Mouse (Mus musculus): ENCODE results near the gene Crhr1. TPM values are rescaled to one million over a fixed set of nuclear protein-coding genes. Genes with fewer than 3 reads are reported as not detected.
A peak's percentile ranks its signal among the peaks of the same experiment; 100 is the strongest.

Gene Crhr1
- polyA plus RNA-seq, 1 experiment = not detected

DNA sequence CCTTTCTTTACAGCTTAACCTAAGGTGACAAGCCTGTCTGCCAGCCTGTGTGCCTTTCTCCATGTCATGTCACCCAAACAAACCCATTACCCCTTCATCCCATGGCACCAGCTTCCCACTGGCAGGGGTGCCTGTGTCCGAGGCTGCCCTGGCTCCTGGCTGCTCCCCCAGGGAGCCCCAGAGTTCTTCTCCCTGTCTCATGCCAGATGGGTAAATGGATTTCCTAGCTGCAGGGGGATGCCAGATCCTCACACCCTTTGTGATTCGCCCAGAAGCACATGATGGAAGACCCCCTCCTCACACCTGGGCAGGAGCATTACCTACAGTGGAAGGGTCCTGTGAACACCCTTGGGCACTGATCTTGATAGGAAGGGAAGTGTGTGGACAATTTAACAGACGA lies 23.7 kb downstream of the Crhr1 start:
- Histone ChIP-seq H3K4me3 (ENCODE audit: low read depth, low read length) (no peak overlapping the region), H3K27ac (ENCODE audit: insufficient read depth, low read length) (no peak overlapping the region), H3K27me3 (ENCODE audit: control insufficient read depth, insufficient read depth, low read length, poor library complexity, severe bottlenecking) (no peaks in the 10 kb centered on the region), H3K4me1 (ENCODE audit: control insufficient read depth, insufficient read depth, low read length) (no peaks in the 10 kb centered on the region), H3K9me3 (replicated peaks; ENCODE audit: control insufficient read depth, insufficient read depth, low read length, poor library complexity, severe bottlenecking) (no peaks in the 10 kb centered on the region), H3K36me3 (ENCODE audit: control insufficient read depth, insufficient read depth, low read length, poor library complexity, severe bottlenecking) (no peaks in the 10 kb centered on the region), H3K9ac (ENCODE audit: low read depth, poor library complexity, severe bottlenecking) (no peak overlapping the region)
- TF ChIP-seq POLR2A (IDR thresholded peaks at IDR 0.05; ENCODE audit: insufficient read depth, low read length) = no peak
- no peak for TF ChIP-seq CTCF (IDR thresholded peaks at IDR 0.05; ENCODE audit: low read depth, low read length)
- no peak for TF ChIP-seq EP300 (IDR thresholded peaks at IDR 0.05; ENCODE audit: insufficient read depth, low read depth, low read length)

DNA sequence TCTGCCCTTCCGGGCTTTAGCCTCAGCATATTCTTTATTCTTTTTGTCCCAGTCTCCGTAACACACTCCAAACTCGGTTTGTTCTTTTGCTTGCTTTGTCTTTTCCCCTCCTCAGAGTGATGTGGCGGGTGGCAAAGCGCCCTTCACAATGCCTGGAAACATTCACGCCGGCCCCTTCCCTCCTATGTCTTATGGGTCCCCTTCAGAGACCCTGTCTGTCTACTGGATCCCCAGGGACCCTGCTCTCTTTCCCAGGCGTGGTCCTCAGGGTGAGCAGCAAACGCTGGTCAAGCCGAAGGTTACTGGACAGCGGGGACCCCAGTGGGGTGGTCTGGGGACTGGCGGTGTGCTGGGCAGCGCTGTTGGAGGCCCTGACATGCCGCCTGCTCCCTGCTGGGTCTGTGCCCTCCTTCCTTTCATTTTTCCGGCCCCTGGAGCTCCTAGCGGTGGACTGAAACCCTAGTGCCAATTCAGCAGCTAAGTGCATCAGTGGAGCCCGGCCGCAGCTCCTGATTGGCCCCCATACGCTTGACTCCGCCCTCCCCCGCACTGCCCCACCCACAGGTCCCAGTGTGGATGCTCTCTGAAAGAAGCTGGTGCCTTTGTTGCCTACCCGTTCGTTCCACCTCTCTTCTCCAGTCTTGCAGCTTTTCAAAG lies 25.1 kb downstream of the Crhr1 start:
- no peaks in the 10 kb centered on the region for H3K4me1 ChIP-seq (ENCODE audit: control insufficient read depth, insufficient read depth, low read length)
- peak overlapping the region; percentile 17; the same call in 1 of the 2 replicates for H3K9ac ChIP-seq (ENCODE audit: low read depth, poor library complexity, severe bottlenecking)
- no peaks in the 10 kb centered on the region for H3K27me3 ChIP-seq (ENCODE audit: control insufficient read depth, insufficient read depth, low read length, poor library complexity, severe bottlenecking)
- H3K27ac ChIP-seq (ENCODE audit: insufficient read depth, low read length) = no peak overlapping the region
- H3K36me3 ChIP-seq (ENCODE audit: control insufficient read depth, insufficient read depth, low read length, poor library complexity, severe bottlenecking) = no peaks in the 10 kb centered on the region
- TF ChIP-seq EP300 (IDR thresholded peaks at IDR 0.05; ENCODE audit: insufficient read depth, low read depth, low read length) (no peak), CTCF (IDR thresholded peaks at IDR 0.05; ENCODE audit: low read depth, low read length) (no peak), POLR2A (IDR thresholded peaks at IDR 0.05; ENCODE audit: insufficient read depth, low read length) (no peak)
- H3K9me3 ChIP-seq (replicated peaks; ENCODE audit: control insufficient read depth, insufficient read depth, low read length, poor library complexity, severe bottlenecking) = no peaks in the 10 kb centered on the region
- peak overlapping the region; percentile 49 for H3K4me3 ChIP-seq (ENCODE audit: low read depth, low read length)

DNA sequence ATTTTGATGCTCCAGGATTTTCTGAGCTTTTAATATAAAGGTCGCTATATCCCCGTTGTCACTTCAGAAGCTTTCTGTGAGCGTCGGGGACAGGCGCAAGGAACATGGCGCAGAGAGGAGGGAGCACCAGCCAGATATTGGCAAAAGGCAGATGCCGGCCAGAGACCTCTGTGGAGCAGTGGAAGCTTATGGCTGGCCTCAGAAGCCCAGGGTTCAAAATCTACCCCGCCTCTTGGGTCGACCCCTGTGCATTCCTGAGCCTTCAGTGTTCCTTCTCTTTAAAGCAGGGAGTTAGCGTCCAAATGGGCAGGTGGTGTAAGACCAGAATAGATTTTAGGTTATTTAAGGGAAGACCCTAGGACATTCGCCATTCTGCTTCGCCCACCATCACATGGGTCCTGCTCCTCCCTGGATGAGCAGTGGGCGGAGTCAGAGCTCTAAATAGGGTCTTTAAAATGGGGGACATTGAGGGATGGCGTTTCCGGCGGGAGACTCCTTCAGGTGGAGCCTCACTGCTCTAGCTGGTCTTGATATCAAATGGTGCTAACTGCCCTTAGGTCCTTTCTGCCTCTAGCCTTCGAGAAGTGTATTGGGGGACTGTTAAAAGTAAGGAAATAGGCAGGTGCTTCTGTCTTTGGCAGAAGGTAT lies 25.7 kb downstream of the Crhr1 start:
- H3K9me3 ChIP-seq (replicated peaks; ENCODE audit: control insufficient read depth, insufficient read depth, low read length, poor library complexity, severe bottlenecking) = no peaks in the 10 kb centered on the region
- no peaks in the 10 kb centered on the region for H3K4me1 ChIP-seq (ENCODE audit: control insufficient read depth, insufficient read depth, low read length)
- H3K9ac ChIP-seq (ENCODE audit: low read depth, poor library complexity, severe bottlenecking) = peak overlapping the region; percentile 17; the same call in 1 of the 2 replicates
- H3K27ac ChIP-seq (ENCODE audit: insufficient read depth, low read length) = no peak overlapping the region
- no peaks in the 10 kb centered on the region for H3K27me3 ChIP-seq (ENCODE audit: control insufficient read depth, insufficient read depth, low read length, poor library complexity, severe bottlenecking)
- TF ChIP-seq CTCF (IDR thresholded peaks at IDR 0.05; ENCODE audit: low read depth, low read length) (no peak), EP300 (IDR thresholded peaks at IDR 0.05; ENCODE audit: insufficient read depth, low read depth, low read length) (no peak), POLR2A (IDR thresholded peaks at IDR 0.05; ENCODE audit: insufficient read depth, low read length) (no peak)
- H3K36me3 ChIP-seq (ENCODE audit: control insufficient read depth, insufficient read depth, low read length, poor library complexity, severe bottlenecking) = no peaks in the 10 kb centered on the region
- H3K4me3 ChIP-seq (ENCODE audit: low read depth, low read length) = peak overlapping the region; percentile 49

DNA sequence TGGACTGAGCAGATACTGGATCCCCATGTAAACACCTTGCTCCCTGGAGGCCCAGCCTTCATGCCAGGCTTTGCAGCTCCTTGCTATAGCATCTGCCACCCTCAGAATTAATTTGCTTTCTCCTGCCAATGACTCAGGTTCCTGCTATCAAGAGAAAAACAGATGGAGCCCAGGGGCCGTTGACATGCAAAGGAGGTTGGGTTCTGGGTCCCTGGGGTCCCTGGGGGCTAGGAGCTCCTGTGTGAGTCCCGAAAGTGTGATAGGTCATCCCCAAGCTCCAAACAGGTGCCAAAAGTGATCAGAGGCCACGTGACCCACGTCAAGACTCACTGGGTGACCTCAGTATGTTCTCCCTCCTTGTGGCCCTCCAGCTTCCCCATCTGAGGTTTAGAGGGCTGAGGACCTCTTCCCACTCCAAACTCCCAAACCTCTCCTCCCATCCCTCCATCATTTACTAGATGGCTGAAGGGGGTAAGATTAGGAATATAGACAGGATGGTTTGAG lies 27.2 kb downstream of the Crhr1 start:
- no peaks in the 10 kb centered on the region for H3K9me3 ChIP-seq (replicated peaks; ENCODE audit: control insufficient read depth, insufficient read depth, low read length, poor library complexity, severe bottlenecking)
- H3K27me3 ChIP-seq (ENCODE audit: control insufficient read depth, insufficient read depth, low read length, poor library complexity, severe bottlenecking) = no peaks in the 10 kb centered on the region
- H3K4me3 ChIP-seq (ENCODE audit: low read depth, low read length) = no peak overlapping the region
- H3K9ac ChIP-seq (ENCODE audit: low read depth, poor library complexity, severe bottlenecking) = no peak overlapping the region
- TF ChIP-seq CTCF (IDR thresholded peaks at IDR 0.05; ENCODE audit: low read depth, low read length) (no peak), EP300 (IDR thresholded peaks at IDR 0.05; ENCODE audit: insufficient read depth, low read depth, low read length) (no peak), POLR2A (IDR thresholded peaks at IDR 0.05; ENCODE audit: insufficient read depth, low read length) (no peak)
- no peak overlapping the region for H3K27ac ChIP-seq (ENCODE audit: insufficient read depth, low read length)
- no peaks in the 10 kb centered on the region for H3K4me1 ChIP-seq (ENCODE audit: control insufficient read depth, insufficient read depth, low read length)
- no peaks in the 10 kb centered on the region for H3K36me3 ChIP-seq (ENCODE audit: control insufficient read depth, insufficient read depth, low read length, poor library complexity, severe bottlenecking)

DNA sequence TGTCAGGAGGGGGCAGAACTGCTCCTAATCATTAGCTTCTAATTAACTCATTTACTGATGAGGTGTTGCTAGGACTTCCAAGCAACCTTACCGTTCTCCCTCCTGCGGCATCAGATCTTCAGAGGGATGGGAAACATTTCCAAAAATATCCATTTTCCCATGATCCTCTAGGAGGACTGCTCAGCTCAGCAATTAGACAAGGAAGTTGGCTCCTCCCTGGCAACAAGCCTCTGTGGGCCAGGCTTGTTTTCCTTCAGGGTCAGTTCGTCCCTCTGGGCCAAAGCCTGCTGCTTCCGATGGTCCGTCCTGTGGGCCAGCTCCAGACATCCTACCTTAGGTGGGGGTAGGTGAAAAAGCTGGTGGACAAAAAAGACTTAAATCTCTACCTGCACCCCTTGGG lies 28.5 kb downstream of the Crhr1 start:
- no peaks in the 10 kb centered on the region for H3K4me1 ChIP-seq (ENCODE audit: control insufficient read depth, insufficient read depth, low read length)
- H3K27ac ChIP-seq (ENCODE audit: insufficient read depth, low read length) = no peak overlapping the region
- H3K36me3 ChIP-seq (ENCODE audit: control insufficient read depth, insufficient read depth, low read length, poor library complexity, severe bottlenecking) = no peaks in the 10 kb centered on the region
- no peaks in the 10 kb centered on the region for H3K27me3 ChIP-seq (ENCODE audit: control insufficient read depth, insufficient read depth, low read length, poor library complexity, severe bottlenecking)
- no peak overlapping the region for H3K4me3 ChIP-seq (ENCODE audit: low read depth, low read length)
- no peak overlapping the region for H3K9ac ChIP-seq (ENCODE audit: low read depth, poor library complexity, severe bottlenecking)
- H3K9me3 ChIP-seq (replicated peaks; ENCODE audit: control insufficient read depth, insufficient read depth, low read length, poor library complexity, severe bottlenecking) = no peaks in the 10 kb centered on the region
- TF ChIP-seq CTCF (IDR thresholded peaks at IDR 0.05; ENCODE audit: low read depth, low read length) (no peak), POLR2A (IDR thresholded peaks at IDR 0.05; ENCODE audit: insufficient read depth, low read length) (no peak), EP300 (IDR thresholded peaks at IDR 0.05; ENCODE audit: insufficient read depth, low read depth, low read length) (no peak)

DNA sequence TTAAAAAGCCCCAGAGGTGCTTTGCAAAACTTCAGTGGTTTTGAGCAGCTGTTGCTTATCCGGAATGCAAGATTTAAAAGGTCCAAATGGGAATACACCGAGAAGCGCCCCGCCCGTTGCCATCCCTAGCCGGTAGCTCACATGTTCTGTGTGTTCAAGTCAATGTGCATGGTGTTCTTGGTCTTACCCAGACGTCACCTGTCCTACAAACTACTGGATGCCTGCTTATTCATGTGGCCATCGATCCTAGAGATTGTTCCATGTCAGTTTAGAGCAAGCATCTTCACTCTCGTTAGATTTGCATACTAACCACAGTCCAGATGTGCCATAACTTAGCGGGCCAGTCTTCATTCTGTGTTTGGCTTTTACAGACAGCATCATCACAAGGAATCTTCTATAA lies 31.6 kb downstream of the Crhr1 start:
- Histone ChIP-seq H3K27me3 (ENCODE audit: control insufficient read depth, insufficient read depth, low read length, poor library complexity, severe bottlenecking) (no peaks in the 10 kb centered on the region), H3K4me1 (ENCODE audit: control insufficient read depth, insufficient read depth, low read length) (no peaks in the 10 kb centered on the region), H3K9me3 (replicated peaks; ENCODE audit: control insufficient read depth, insufficient read depth, low read length, poor library complexity, severe bottlenecking) (no peaks in the 10 kb centered on the region), H3K36me3 (ENCODE audit: control insufficient read depth, insufficient read depth, low read length, poor library complexity, severe bottlenecking) (no peaks in the 10 kb centered on the region), H3K9ac (ENCODE audit: low read depth, poor library complexity, severe bottlenecking) (no peak overlapping the region), H3K4me3 (ENCODE audit: low read depth, low read length) (no peak overlapping the region), H3K27ac (ENCODE audit: insufficient read depth, low read length) (no peak overlapping the region)
- TF ChIP-seq EP300 (IDR thresholded peaks at IDR 0.05; ENCODE audit: insufficient read depth, low read depth, low read length) = no peak
- no peak for TF ChIP-seq CTCF (IDR thresholded peaks at IDR 0.05; ENCODE audit: low read depth, low read length)
- no peak for TF ChIP-seq POLR2A (IDR thresholded peaks at IDR 0.05; ENCODE audit: insufficient read depth, low read length)

Measured in ES-Bruce4 (cell line).